Mouse (Mus musculus): ENCODE data around the gene Zfx. TPM values are rescaled to one million over a fixed set of nuclear protein-coding genes. Genes with fewer than 3 reads are reported as not detected.

Zfx gene
- polyA plus RNA-seq, 2 experiments = 4.1 to 12.9 TPM

DNA sequence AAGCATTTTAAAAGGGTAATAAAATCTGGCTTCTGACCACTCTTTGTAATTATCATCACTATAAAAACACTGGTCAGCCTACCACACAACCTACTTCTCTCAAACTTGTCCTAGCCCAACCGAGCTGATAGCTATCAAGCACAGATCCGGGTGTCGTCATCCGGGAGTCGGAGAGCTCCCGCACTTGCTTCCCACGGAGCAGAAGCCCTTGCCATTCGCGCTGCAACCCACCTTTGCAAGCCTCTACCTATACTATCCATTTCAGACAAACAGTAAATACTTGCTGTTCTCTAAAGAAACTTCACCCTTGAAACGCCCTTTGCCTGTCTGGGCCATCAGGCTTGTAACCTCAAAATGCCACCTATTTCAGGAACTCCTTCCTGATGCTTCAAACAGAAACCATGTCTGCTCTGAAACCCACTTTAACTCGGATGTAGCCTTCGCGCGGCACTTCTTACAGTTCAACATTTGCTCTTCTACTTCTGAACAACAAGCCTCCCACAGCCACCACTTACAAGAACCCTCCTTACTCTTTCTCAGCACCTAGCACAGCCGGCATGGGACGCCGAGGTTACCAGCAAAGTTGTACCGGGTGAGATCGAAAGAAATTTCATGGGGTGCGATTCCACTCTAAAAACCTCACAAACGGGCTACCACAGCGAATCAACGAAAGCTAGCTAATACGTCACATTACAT lies 2.2 kb downstream of the Zfx start:
- Histone ChIP-seq H3K9me3 (ENCODE audit: control insufficient read depth, low read length) (no peaks in the 10 kb centered on the region), H3K27me3 (ENCODE audit: control insufficient read depth, insufficient read depth, low read length) (peaks cover 2% of the 10 kb centered on the region; the same call in 1 of the 2 replicates), H3K4me2 (ENCODE audit: low read depth) (peak overlapping the region; percentile 75), H3K9ac (replicated peaks) (peak overlapping the region; percentile 86), H3K27ac (peak overlapping the region; percentile 88), H3K4me1 (replicated peaks; ENCODE audit: control insufficient read depth in 2 of 2, insufficient read depth in 2 of 2, low read length in 1 of 2) (peaks cover 0 to 7% of the 10 kb centered on the region in 2 experiments; a peak in 3 of 4 replicates), H3K4me3 (ENCODE audit: insufficient read depth in 1 of 2, low read depth in 2 of 2, low read length in 2 of 2) (peak overlapping the region; percentile 73 to 86), H3K36me3 (replicated peaks; ENCODE audit: control insufficient read depth, insufficient read depth, low read depth) (no peaks in the 10 kb centered on the region)
- 11% methylated on average over 24 of the region's 24 CpGs for WGBS (ENCODE audit: insufficient replicate concordance)
- no peak for ATAC-seq (ENCODE audit: insufficient read depth)
- TF ChIP-seq EP300 (IDR thresholded peaks at IDR 0.05; ENCODE audit: low read depth) (no peak), CTCF (IDR thresholded peaks at IDR 0.05; ENCODE audit: low read depth) (no peak)
- peak in 2 of 3 experiments; percentile 25 to 43 for DNase-seq (ENCODE audit: low read depth in 3 of 3, low spot score in 3 of 3)

DNA sequence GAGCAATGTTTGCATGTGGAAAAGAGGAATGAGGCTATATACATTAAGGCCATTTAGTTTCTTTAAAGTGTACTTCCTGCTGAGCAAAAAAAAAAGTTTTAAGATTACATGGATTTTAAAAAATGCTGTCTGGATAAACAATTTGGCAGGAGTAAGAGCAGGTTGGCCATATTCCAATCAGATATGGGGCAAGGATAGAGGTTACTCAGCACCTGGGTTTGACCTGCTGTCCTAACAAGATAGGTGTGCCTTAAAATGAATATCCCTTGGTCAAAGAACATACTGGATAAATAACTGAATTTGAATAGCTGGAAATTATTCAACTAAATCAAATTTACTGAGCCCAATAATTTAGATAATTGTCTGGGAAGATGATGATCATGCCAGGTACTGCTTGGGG lies 5.2 kb downstream of the Zfx start:
- Histone ChIP-seq H3K9me3 (ENCODE audit: control insufficient read depth, low read length) (no peaks in the 10 kb centered on the region), H3K27me3 (ENCODE audit: control insufficient read depth, insufficient read depth, low read length) (peaks cover 2% of the 10 kb centered on the region; the same call in 1 of the 2 replicates), H3K36me3 (replicated peaks; ENCODE audit: control insufficient read depth, insufficient read depth, low read depth) (no peaks in the 10 kb centered on the region), H3K9ac (replicated peaks) (no peak overlapping the region), H3K4me3 (ENCODE audit: insufficient read depth in 1 of 2, low read depth in 2 of 2, low read length in 2 of 2) (no peak overlapping the region), H3K4me2 (ENCODE audit: low read depth) (no peak overlapping the region), H3K4me1 (replicated peaks; ENCODE audit: control insufficient read depth in 2 of 2, insufficient read depth in 2 of 2, low read length in 1 of 2) (peaks cover 0 to 7% of the 10 kb centered on the region in 2 experiments; a peak in 3 of 4 replicates), H3K27ac (no peak overlapping the region)
- ATAC-seq (ENCODE audit: insufficient read depth) = no peak
- TF ChIP-seq EP300 (IDR thresholded peaks at IDR 0.05; ENCODE audit: low read depth) (no peak), CTCF (IDR thresholded peaks at IDR 0.05; ENCODE audit: low read depth) (no peak)
- DNase-seq (ENCODE audit: low read depth in 3 of 3, low spot score in 3 of 3) = no peak

DNA sequence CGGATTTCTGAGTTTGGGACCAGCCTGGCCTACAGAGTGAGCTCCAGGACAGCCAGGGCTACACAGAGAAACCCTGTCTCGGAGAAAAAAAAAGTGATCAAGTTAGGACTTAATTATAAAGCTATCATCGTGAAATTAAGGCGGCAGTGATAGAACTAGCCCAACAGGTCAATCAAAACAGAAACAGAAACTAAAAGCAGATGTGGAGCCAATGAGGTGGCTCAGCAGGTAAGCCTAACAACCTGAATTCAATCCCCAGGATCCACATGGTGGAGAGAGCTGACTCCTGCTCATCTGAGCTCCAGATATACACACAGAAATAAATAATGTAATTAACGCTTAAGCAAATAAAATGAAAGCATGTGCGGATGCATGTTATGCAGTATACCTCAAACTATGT lies 7.6 kb downstream of the Zfx start:
- no peak for TF ChIP-seq CTCF (IDR thresholded peaks at IDR 0.05; ENCODE audit: low read depth)
- TF ChIP-seq EP300 (IDR thresholded peaks at IDR 0.05; ENCODE audit: low read depth) = no peak
- Histone ChIP-seq H3K36me3 (replicated peaks; ENCODE audit: control insufficient read depth, insufficient read depth, low read depth) (no peaks in the 10 kb centered on the region), H3K9me3 (ENCODE audit: control insufficient read depth, low read length) (no peaks in the 10 kb centered on the region), H3K27ac (no peak overlapping the region), H3K4me3 (ENCODE audit: insufficient read depth in 1 of 2, low read depth in 2 of 2, low read length in 2 of 2) (no peak overlapping the region), H3K27me3 (ENCODE audit: control insufficient read depth, insufficient read depth, low read length) (no peaks in the 10 kb centered on the region), H3K4me1 (replicated peaks; ENCODE audit: control insufficient read depth in 2 of 2, insufficient read depth in 2 of 2, low read length in 1 of 2) (peaks cover 0 to 7% of the 10 kb centered on the region in 2 experiments; a peak in 3 of 4 replicates), H3K4me2 (ENCODE audit: low read depth) (no peak overlapping the region), H3K9ac (replicated peaks) (no peak overlapping the region)
- no peak for DNase-seq (ENCODE audit: low read depth in 3 of 3, low spot score in 3 of 3)
- 65% methylated on average over 6 of the region's 6 CpGs for WGBS (ENCODE audit: insufficient replicate concordance)
- ATAC-seq (ENCODE audit: insufficient read depth) = no peak

DNA sequence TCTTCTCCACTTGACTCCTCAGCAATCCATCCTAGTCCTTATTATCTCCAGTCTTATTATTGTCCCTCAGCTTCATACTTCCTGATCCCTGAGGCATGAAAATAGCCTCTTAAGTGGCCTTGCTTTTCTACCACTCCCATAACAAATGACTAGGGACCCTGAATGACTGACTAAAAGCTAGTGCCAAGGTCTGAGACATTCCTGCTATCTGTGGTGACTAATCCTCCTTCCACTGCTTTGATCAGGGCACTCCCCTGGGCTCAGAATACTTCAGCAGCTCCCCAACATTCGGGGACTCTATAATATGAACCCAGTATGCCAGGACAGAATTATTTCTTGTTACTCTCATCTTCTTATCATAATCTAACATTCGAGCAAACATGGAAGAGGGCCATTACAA lies 17.5 kb downstream of the Zfx start:
- Histone ChIP-seq H3K4me3 (ENCODE audit: insufficient read depth in 1 of 2, low read depth in 2 of 2, low read length in 2 of 2) (no peak overlapping the region), H3K4me1 (replicated peaks; ENCODE audit: control insufficient read depth in 2 of 2, insufficient read depth in 2 of 2, low read length in 1 of 2) (no peaks in the 10 kb centered on the region), H3K27ac (no peak overlapping the region), H3K9me3 (ENCODE audit: control insufficient read depth, low read length) (no peaks in the 10 kb centered on the region), H3K27me3 (ENCODE audit: control insufficient read depth, insufficient read depth, low read length) (no peaks in the 10 kb centered on the region; the same call in 1 of the 2 replicates), H3K4me2 (ENCODE audit: low read depth) (no peak overlapping the region), H3K36me3 (replicated peaks; ENCODE audit: control insufficient read depth, insufficient read depth, low read depth) (peaks cover 5% of the 10 kb centered on the region; the same call in 1 of the 2 replicates), H3K9ac (replicated peaks) (no peak overlapping the region)
- ATAC-seq (ENCODE audit: insufficient read depth) (no peak), DNase-seq (ENCODE audit: low read depth in 3 of 3, low spot score in 3 of 3) (no peak)
- TF ChIP-seq EP300 (IDR thresholded peaks at IDR 0.05; ENCODE audit: low read depth) (no peak), CTCF (IDR thresholded peaks at IDR 0.05; ENCODE audit: low read depth) (no peak)
- 54% methylated on average over 2 of the region's 2 CpGs for WGBS (ENCODE audit: insufficient replicate concordance)

DNA sequence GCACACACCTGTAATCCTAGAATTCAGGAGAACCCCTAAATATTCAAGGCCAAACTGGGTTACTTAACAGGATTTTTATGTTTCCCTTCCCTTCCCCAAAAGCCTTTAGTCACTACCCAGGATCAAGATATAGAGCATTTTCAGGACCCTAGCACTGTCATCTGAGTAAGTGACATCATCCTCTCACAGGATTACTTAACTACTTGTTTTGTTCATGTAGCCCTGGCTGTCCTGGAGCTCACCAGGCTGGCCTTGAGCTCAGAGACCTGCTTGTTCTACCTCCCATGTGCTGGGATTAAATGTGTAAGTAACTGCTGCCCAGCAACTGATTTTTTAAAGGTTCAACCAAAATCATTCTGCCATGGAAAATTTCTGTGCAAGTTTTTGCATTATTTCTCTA lies 20.6 kb downstream of the Zfx start:
- TF ChIP-seq EP300 (IDR thresholded peaks at IDR 0.05; ENCODE audit: low read depth) (no peak), CTCF (IDR thresholded peaks at IDR 0.05; ENCODE audit: low read depth) (no peak)
- no peak overlapping the region for H3K4me3 ChIP-seq (ENCODE audit: insufficient read depth in 1 of 2, low read depth in 2 of 2, low read length in 2 of 2)
- H3K27me3 ChIP-seq (ENCODE audit: control insufficient read depth, insufficient read depth, low read length) = no peaks in the 10 kb centered on the region; the same call in 1 of the 2 replicates
- no peak overlapping the region for H3K4me2 ChIP-seq (ENCODE audit: low read depth)
- no peak for ATAC-seq (ENCODE audit: insufficient read depth)
- peaks cover 11% of the 10 kb centered on the region for H3K36me3 ChIP-seq (replicated peaks; ENCODE audit: control insufficient read depth, insufficient read depth, low read depth)
- H3K4me1 ChIP-seq (replicated peaks; ENCODE audit: control insufficient read depth in 2 of 2, insufficient read depth in 2 of 2, low read length in 1 of 2) = no peaks in the 10 kb centered on the region
- H3K9me3 ChIP-seq (ENCODE audit: control insufficient read depth, low read length) = no peaks in the 10 kb centered on the region
- DNase-seq (ENCODE audit: low read depth in 3 of 3, low spot score in 3 of 3) = no peak
- no peak overlapping the region for H3K27ac ChIP-seq
- H3K9ac ChIP-seq (replicated peaks) = no peak overlapping the region
